Mouse (Mus musculus) liver, embryonic 11.5 days (tissue): Measurements from ENCODE around the gene Fam19a2. TPM values are rescaled to one million over a fixed set of nuclear protein-coding genes. Genes with fewer than 3 reads are reported as not detected.

Experiments
- ATAC-seq: fragments of 200-750 bp; cut with Nextera tagmentation; replicated peaks from 2 replicates; pipeline ENCODE4 v1.8.0; 2017; ENCODE audit warnings: moderate number of reproducible peaks, mild to moderate bottlenecking, moderate TSS enrichment, moderate library complexity; ENCODE audit not compliant: low FRiP score
- DNase-seq: peaks from one replicate; pipeline ENCODE4 v3.0.0-alpha.2; 2017; ENCODE audit warnings: low spot score
- H3K27ac ChIP-seq: fragments of 300-500 bp; sonication (generic); 2 replicates; pipeline ENCODE4 v1.5.1; 2014; ENCODE audit warnings: mild to moderate bottlenecking, low read depth, low read length, control low read depth
- H3K27me3 ChIP-seq: fragments of 300-500 bp; sonication (generic); replicated peaks from 2 replicates; pipeline ENCODE4 v1.6.1; 2014; ENCODE audit warnings: low read length, mixed read lengths; ENCODE audit not compliant: control insufficient read depth, insufficient read depth
- H3K36me3 ChIP-seq: fragments of 300-500 bp; sonication (generic); 2 replicates; pipeline ENCODE4 v1.6.1; 2014; ENCODE audit warnings: mild to moderate bottlenecking, low read length, moderate library complexity, mixed read lengths; ENCODE audit not compliant: control insufficient read depth, insufficient read depth
- H3K4me1 ChIP-seq: fragments of 300-500 bp; sonication (generic); replicated peaks from 2 replicates; pipeline ENCODE4 v1.6.1; 2014; ENCODE audit warnings: low read length, mixed read lengths; ENCODE audit not compliant: control insufficient read depth, insufficient read depth
- H3K4me2 ChIP-seq: fragments of 300-500 bp; sonication (generic); 2 replicates; pipeline ENCODE4 v1.6.1; 2014; ENCODE audit warnings: mild to moderate bottlenecking, control low read depth, moderate library complexity
- H3K4me3 ChIP-seq: fragments of 300-500 bp; sonication (generic); 2 replicates; pipeline ENCODE4 v1.5.1; 2014; ENCODE audit warnings: low read depth, low read length, control low read depth
- H3K9ac ChIP-seq: fragments of 300-500 bp; sonication (generic); 2 replicates; pipeline ENCODE4 v1.6.1; 2014; ENCODE audit warnings: low read depth, low read length, control low read depth
- H3K9me3 ChIP-seq: fragments of 300-500 bp; sonication (generic); 2 replicates; pipeline ENCODE4 v1.6.1; 2016; ENCODE audit warnings: low read length, inconsistent platforms, mixed read lengths; ENCODE audit not compliant: control insufficient read depth
- WGBS: fragments of 180-500 bp; shearing (Covaris S2); extraction: QIAGEN DNeasy Blood & Tissue Kit; methylation state at CpG from one replicate; pipeline ENCODE4 v1.1.7; 2014; 5-methylcytosine and 5-hydroxymethylcytosine counted together
- polyA plus RNA-seq: library from polyadenylated mRNA; unstranded; fragments of >200 nt; fragmentation: Nextera tagmentation; extraction: Ambion mirVana; gene quantifications from 2 replicates; pipeline ENCODE4 v1.2.1, GENCODE M21; 2014

The Fam19a2 gene
- 0.58 and 0.75 TPM in 2 replicates for polyA plus RNA-seq

DNA sequence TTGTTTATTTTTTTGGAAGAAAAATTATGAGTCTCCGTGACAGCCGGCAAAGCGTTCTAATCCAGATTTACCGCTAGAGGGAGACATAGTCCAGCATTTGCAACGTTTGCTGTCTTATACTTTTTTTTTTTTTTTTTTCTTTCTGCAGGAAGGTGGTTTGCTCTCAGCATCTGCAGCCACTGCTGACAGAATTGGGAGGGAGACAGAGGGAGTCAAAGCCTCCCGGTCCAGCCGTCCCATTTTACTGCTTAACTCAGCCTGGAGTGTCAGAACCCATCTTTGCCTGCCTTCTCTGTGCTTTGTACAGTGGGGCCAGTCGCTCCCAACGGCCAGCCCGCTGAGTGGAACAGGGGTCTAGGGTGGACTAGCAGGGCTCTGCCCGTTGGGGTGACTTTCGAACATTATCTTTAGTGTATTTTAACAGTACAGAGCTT lies at the start of gene Fam19a2:
Fam19a2 (plus strand) TSS at position 121 of the 434 bp plus-strand sequence.
- ATAC-seq (peak; percentile 27; the same call in 1 of the 2 replicates), DNase-seq (peak; percentile 65)
- Histone ChIP-seq H3K9ac (no peak within 1 kb of the TSS), H3K36me3 (no peaks in the 10 kb centered on the region), H3K9me3 (no peaks in the 10 kb centered on the region), H3K4me2 (peak within 1 kb of the TSS; percentile 66), H3K4me1 (no peaks in the 10 kb centered on the region), H3K27ac (no peak within 1 kb of the TSS), H3K4me3 (peak within 1 kb of the TSS; percentile 40), H3K27me3 (peaks cover 37% of the 10 kb centered on the region)
- 3% methylated on average over 12 of the region's 12 CpGs for WGBS

GRCm38 (mm10) chr10:123222785-123223184 lies 41.0 kb upstream of the Fam19a2 start:
- ATAC-seq (no peak), DNase-seq (no peak)
- Histone ChIP-seq H3K9ac (no peak overlapping the region), H3K4me1 (no peaks in the 10 kb centered on the region), H3K4me2 (no peak overlapping the region), H3K4me3 (no peak overlapping the region), H3K27ac (no peak overlapping the region), H3K36me3 (no peaks in the 10 kb centered on the region), H3K27me3 (no peaks in the 10 kb centered on the region), H3K9me3 (no peaks in the 10 kb centered on the region)
- 81% methylated on average over 5 of the region's 5 CpGs for WGBS

DNA sequence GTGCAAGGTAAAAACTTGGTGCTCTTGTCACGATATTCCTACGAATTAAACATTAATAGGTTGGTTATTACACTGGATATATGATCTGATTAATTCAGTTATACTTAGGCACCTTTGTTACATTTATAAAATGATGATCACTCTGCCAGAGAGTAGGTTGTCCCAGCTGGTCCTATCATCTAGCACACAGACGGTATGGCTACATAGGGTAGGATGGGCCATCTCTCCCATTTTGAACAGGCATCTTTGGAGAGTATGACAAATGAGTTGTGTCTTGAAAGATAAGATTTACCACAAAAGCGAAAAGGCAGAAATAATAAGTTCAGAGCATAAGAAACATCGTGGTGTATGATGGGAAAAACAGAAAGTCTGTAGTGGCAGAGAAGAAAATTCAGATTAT lies 34.4 kb upstream of the Fam19a2 start:
- H3K4me3 ChIP-seq, result no peak overlapping the region
- H3K9me3 ChIP-seq, result no peaks in the 10 kb centered on the region
- 78% methylated on average over 5 of the region's 5 CpGs for WGBS
- no peaks in the 10 kb centered on the region for H3K36me3 ChIP-seq
- no peak for DNase-seq
- no peak overlapping the region for H3K27ac ChIP-seq
- no peak overlapping the region for H3K9ac ChIP-seq
- no peak overlapping the region for H3K4me2 ChIP-seq
- no peaks in the 10 kb centered on the region for H3K27me3 ChIP-seq
- H3K4me1 ChIP-seq, result no peaks in the 10 kb centered on the region
- no peak for ATAC-seq

DNA sequence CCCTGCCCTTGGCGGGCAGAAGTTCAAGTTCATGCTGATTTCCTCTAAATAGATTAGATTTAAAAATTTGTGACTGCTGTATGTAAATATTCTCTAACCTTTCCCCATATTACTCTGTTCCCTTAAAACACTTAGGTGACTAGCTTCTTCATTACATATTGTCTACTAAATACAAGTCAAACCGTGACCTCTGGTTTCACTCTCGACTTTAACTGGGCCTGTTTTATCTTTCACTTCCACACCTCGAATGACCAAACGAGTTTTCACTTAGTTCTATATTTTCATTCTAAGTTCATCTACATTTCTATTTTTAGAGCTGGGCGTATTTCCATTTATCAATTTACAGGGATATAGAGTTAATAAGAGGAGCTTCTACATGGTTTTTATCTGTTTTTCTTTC lies 15.7 kb upstream of the Fam19a2 start:
- no peaks in the 10 kb centered on the region for H3K36me3 ChIP-seq
- ATAC-seq (no peak), DNase-seq (no peak)
- no peaks in the 10 kb centered on the region for H3K4me1 ChIP-seq
- H3K4me2 ChIP-seq, result no peak overlapping the region
- 74% methylated on average over 6 of the region's 6 CpGs for WGBS
- no peak overlapping the region for H3K9ac ChIP-seq
- no peaks in the 10 kb centered on the region for H3K9me3 ChIP-seq
- no peaks in the 10 kb centered on the region for H3K27me3 ChIP-seq
- no peak overlapping the region for H3K4me3 ChIP-seq
- no peak overlapping the region for H3K27ac ChIP-seq

DNA sequence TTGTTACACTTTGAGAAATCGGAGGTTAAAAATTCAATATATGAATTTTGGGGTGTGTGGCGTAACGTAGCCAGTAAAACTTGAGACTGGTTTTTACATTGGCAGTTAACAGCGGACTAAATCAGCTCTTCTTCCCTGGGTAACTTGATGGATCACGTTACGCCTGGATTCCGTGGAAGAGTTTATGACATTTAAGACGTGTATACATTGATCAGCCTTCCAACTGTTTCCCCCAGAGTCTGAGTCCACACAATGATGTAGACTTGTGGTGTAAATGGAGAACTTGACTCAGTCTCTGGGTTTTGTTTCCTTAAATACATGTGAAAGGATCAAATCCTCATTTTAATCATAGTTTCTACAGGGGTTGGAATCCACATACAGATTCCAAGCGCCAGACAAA lies 11.9 kb upstream of the Fam19a2 start:
- no peak overlapping the region for H3K9ac ChIP-seq
- no peaks in the 10 kb centered on the region for H3K36me3 ChIP-seq
- DNase-seq, result no peak
- H3K9me3 ChIP-seq, result no peaks in the 10 kb centered on the region
- no peak overlapping the region for H3K27ac ChIP-seq
- no peak overlapping the region for H3K4me3 ChIP-seq
- no peaks in the 10 kb centered on the region for H3K4me1 ChIP-seq
- H3K27me3 ChIP-seq, result no peaks in the 10 kb centered on the region
- WGBS, result 77% methylated on average over 9 of the region's 9 CpGs
- H3K4me2 ChIP-seq, result no peak overlapping the region
- no peak for ATAC-seq

GRCm38 (mm10) chr10:123254299-123254698 lies 9.5 kb upstream of the Fam19a2 start:
- H3K4me1 ChIP-seq, result no peaks in the 10 kb centered on the region
- H3K9me3 ChIP-seq, result no peaks in the 10 kb centered on the region
- 32% methylated on average over 5 of the region's 5 CpGs for WGBS
- no peak overlapping the region for H3K4me2 ChIP-seq
- ATAC-seq (no peak), DNase-seq (no peak)
- H3K27me3 ChIP-seq, result no peaks in the 10 kb centered on the region
- H3K27ac ChIP-seq, result no peak overlapping the region
- no peaks in the 10 kb centered on the region for H3K36me3 ChIP-seq
- no peak overlapping the region for H3K9ac ChIP-seq
- H3K4me3 ChIP-seq, result no peak overlapping the region

GRCm38 (mm10) chr10:123255674-123256348 lies 8.0 kb upstream of the Fam19a2 start:
- no peak for DNase-seq
- no peaks in the 10 kb centered on the region for H3K4me1 ChIP-seq
- ATAC-seq, result no peak
- H3K9me3 ChIP-seq, result no peaks in the 10 kb centered on the region
- no peaks in the 10 kb centered on the region for H3K36me3 ChIP-seq
- H3K27ac ChIP-seq, result no peak overlapping the region
- H3K27me3 ChIP-seq, result no peaks in the 10 kb centered on the region
- H3K4me3 ChIP-seq, result no peak overlapping the region
- no peak overlapping the region for H3K9ac ChIP-seq
- no peak overlapping the region for H3K4me2 ChIP-seq
- WGBS, result 78% methylated on average over 7 of the region's 7 CpGs

GRCm38 (mm10) chr10:123264461-123265191 lies 830 bp downstream of the Fam19a2 start:
- DNase-seq (no peak), ATAC-seq (peak; percentile 39; the same call in 1 of the 2 replicates)
- H3K27me3 ChIP-seq, result peaks cover 37% of the 10 kb centered on the region
- no peaks in the 10 kb centered on the region for H3K36me3 ChIP-seq
- H3K9me3 ChIP-seq, result no peaks in the 10 kb centered on the region
- H3K4me1 ChIP-seq, result no peaks in the 10 kb centered on the region
- WGBS, result under 1% methylated on average over 81 of the region's 84 CpGs
- peak overlapping the region; percentile 66 for H3K4me2 ChIP-seq
- H3K27ac ChIP-seq, result no peak overlapping the region
- peak overlapping the region; percentile 40 for H3K4me3 ChIP-seq
- no peak overlapping the region for H3K9ac ChIP-seq
